ENCODE assay signal across 7 mouse cellular contexts in genomic region chr13:65420201-65420600, GRCm38 (mm10).
DNase-seq lines count a peak whose midpoint lies in the region; ATAC-seq and TF ChIP-seq lines count a peak whose summit lies in the region.
"Not testable (repeated sequence)": the region's sequence is repeated elsewhere in the genome, so short reads cannot be mapped to it uniquely, and the experiment has no call there.

No protein-coding gene starts in this region.

- H3K4me3 ChIP-seq in forebrain, embryonic 14.5 days (ENCODE audit: low read depth, low read length); hindbrain, embryonic 11.5 days (ENCODE audit: low read depth, low read length); midbrain, embryonic 15.5 days; stomach, postnatal 0 days (ENCODE audit: low read depth, low read length): not testable (repeated sequence)
- H3K4me3 ChIP-seq in kidney, embryonic 15.5 days (replicated peaks), result peak overlapping the region; percentile 34
- H3K4me3 ChIP-seq in liver, adult 2 months (ENCODE audit: insufficient read depth, low read depth, low read length), result peak overlapping the region; percentile 20; the same call in 1 of the 2 replicates

- DNase-seq in adrenal gland, postnatal 14 days, result peak; percentile 7
- peak; percentile 0 for DNase-seq in forebrain, embryonic 14.5 days (ENCODE audit: low spot score)
- DNase-seq in hindbrain, embryonic 11.5 days (ENCODE audit: low spot score), result peak; percentile 1
- DNase-seq in liver, adult 2 months (ENCODE audit: extremely low read depth, low read depth, low spot score), result not testable (repeated sequence)
- peak; percentile 11 for DNase-seq in stomach, postnatal 0 days (ENCODE audit: low spot score)

- not testable (repeated sequence) for TF ChIP-seq POLR2A in liver, adult 2 months (IDR thresholded peaks at IDR 0.05; ENCODE audit: extremely low read depth, insufficient read depth, low read length)

- ATAC-seq in forebrain, embryonic 14.5 days; hindbrain, embryonic 11.5 days (ENCODE audit: low FRiP score); kidney, embryonic 15.5 days (replicated peaks; ENCODE audit: low FRiP score); midbrain, embryonic 15.5 days (replicated peaks); stomach, postnatal 0 days (ENCODE audit: low FRiP score, low TSS enrichment): not testable (repeated sequence)

- not testable (repeated sequence) for H3K9ac ChIP-seq in forebrain, embryonic 14.5 days (ENCODE audit: low read length); hindbrain, embryonic 11.5 days (ENCODE audit: low read depth, low read length); kidney, embryonic 15.5 days; liver, adult 2 months (ENCODE audit: low read depth, low read length); midbrain, embryonic 15.5 days; stomach, postnatal 0 days (ENCODE audit: low read length)

- H3K27me3 ChIP-seq in forebrain, embryonic 14.5 days (replicated peaks; ENCODE audit: control insufficient read depth, insufficient read depth, low read length); hindbrain, embryonic 11.5 days (ENCODE audit: control insufficient read depth, insufficient read depth, low read length); kidney, embryonic 15.5 days; liver, adult 2 months (ENCODE audit: control insufficient read depth, insufficient read depth, low read length); midbrain, embryonic 15.5 days (replicated peaks); stomach, postnatal 0 days (ENCODE audit: control insufficient read depth, insufficient read depth, low read length): not testable (repeated sequence)

- TF ChIP-seq EP300 in stomach, postnatal 0 days (optimal IDR thresholded peaks at IDR 0.05), result not testable (repeated sequence)

- not testable (repeated sequence) for H3K36me3 ChIP-seq in forebrain, embryonic 14.5 days (ENCODE audit: control insufficient read depth, insufficient read depth, low read length); hindbrain, embryonic 11.5 days (ENCODE audit: control insufficient read depth, insufficient read depth, low read length); kidney, embryonic 15.5 days; liver, adult 2 months (ENCODE audit: control insufficient read depth, insufficient read depth, low read length); midbrain, embryonic 15.5 days (replicated peaks); stomach, postnatal 0 days (ENCODE audit: control insufficient read depth, insufficient read depth, low read length)

- not testable (repeated sequence) for H3K27ac ChIP-seq in forebrain, embryonic 14.5 days (ENCODE audit: low read depth, low read length); hindbrain, embryonic 11.5 days (ENCODE audit: low read depth, low read length); kidney, embryonic 15.5 days; liver, adult 2 months (replicated peaks; ENCODE audit: insufficient read depth, low read depth, low read length); midbrain, embryonic 15.5 days; stomach, postnatal 0 days (replicated peaks)

- not testable (repeated sequence) for H3K4me1 ChIP-seq in forebrain, embryonic 14.5 days (ENCODE audit: control insufficient read depth, insufficient read depth, low read length); hindbrain, embryonic 11.5 days (replicated peaks; ENCODE audit: control insufficient read depth, insufficient read depth, low read length); kidney, embryonic 15.5 days; liver, adult 2 months (ENCODE audit: control insufficient read depth, insufficient read depth, low read length); midbrain, embryonic 15.5 days; stomach, postnatal 0 days (replicated peaks; ENCODE audit: control insufficient read depth, insufficient read depth)

- H3K79me2 ChIP-seq in liver, adult 2 months (ENCODE audit: control insufficient read depth, insufficient read depth, low read length), result not testable (repeated sequence)

- not testable (repeated sequence) for H3K4me2 ChIP-seq in forebrain, embryonic 14.5 days (ENCODE audit: low read length); hindbrain, embryonic 11.5 days (replicated peaks; ENCODE audit: low read depth, low read length); stomach, postnatal 0 days (replicated peaks; ENCODE audit: low read depth)
- peak overlapping the region; percentile 54 for H3K4me2 ChIP-seq in kidney, embryonic 15.5 days
- H3K4me2 ChIP-seq in midbrain, embryonic 15.5 days, result peak overlapping the region; percentile 15; the same call in 1 of the 2 replicates

- WGBS in forebrain, embryonic 14.5 days, result 13% methylated on average over 24 of the region's 28 CpGs
- 0% methylated on average over 7 of the region's 28 CpGs for WGBS in hindbrain, embryonic 11.5 days
- 4% methylated on average over 22 of the region's 28 CpGs for WGBS in kidney, embryonic 15.5 days
- 7% methylated on average over 27 of the region's 28 CpGs for WGBS in liver, adult 2 months
- WGBS in midbrain, embryonic 15.5 days, result 9% methylated on average over 26 of the region's 28 CpGs
- 10% methylated on average over 23 of the region's 28 CpGs for WGBS in stomach, postnatal 0 days

- H3K9me3 ChIP-seq in forebrain, embryonic 14.5 days (replicated peaks; ENCODE audit: control insufficient read depth, low read length); hindbrain, embryonic 11.5 days (ENCODE audit: control insufficient read depth, low read length); kidney, embryonic 15.5 days (replicated peaks); midbrain, embryonic 15.5 days; stomach, postnatal 0 days (ENCODE audit: control insufficient read depth, low read length): not testable (repeated sequence)

- not testable (repeated sequence) for TF ChIP-seq CTCF in liver, adult 2 months (IDR thresholded peaks at IDR 0.05; ENCODE audit: low read depth, low read length); stomach, postnatal 0 days (IDR thresholded peaks at IDR 0.05; ENCODE audit: low read depth)
